Mouse (Mus musculus): ENCODE results near the gene Gm20388. TPM values are rescaled to one million over a fixed set of nuclear protein-coding genes. Genes with fewer than 3 reads are reported as not detected.

Gene Gm20388
- polyA plus RNA-seq, 1 experiment, result 0.36 TPM

- Histone ChIP-seq H3K4me3 (replicated peaks) (no peak overlapping the region), H3K9me3 (ENCODE audit: control insufficient read depth, low read length) (no peaks in the 10 kb centered on the region), H3K4me1 (ENCODE audit: control insufficient read depth) (peaks cover 80% of the 10 kb centered on the region), H3K27me3 (ENCODE audit: control insufficient read depth) (no peaks in the 10 kb centered on the region; the same call in 1 of the 2 replicates), H3K36me3 (ENCODE audit: control insufficient read depth) (peaks cover 9% of the 10 kb centered on the region)
- TF ChIP-seq GATA1 (IDR thresholded peaks at IDR 0.05; ENCODE audit: low read length) (no peak), TAL1 (IDR thresholded peaks at IDR 0.05; ENCODE audit: low read length) (no peak)
These were observed 467.7 kb downstream of the Gm20388 start for GRCm38 (mm10) chr8:120378306-120378705.

- no peaks in the 10 kb centered on the region; the same call in 1 of the 2 replicates for H3K27me3 ChIP-seq (ENCODE audit: control insufficient read depth)
- no peaks in the 10 kb centered on the region for H3K9me3 ChIP-seq (ENCODE audit: control insufficient read depth, low read length)
- peaks cover 80% of the 10 kb centered on the region for H3K4me1 ChIP-seq (ENCODE audit: control insufficient read depth)
- peaks cover 5% of the 10 kb centered on the region for H3K36me3 ChIP-seq (ENCODE audit: control insufficient read depth)
- TF ChIP-seq TAL1 (IDR thresholded peaks at IDR 0.05; ENCODE audit: low read length), result no peak
- no peak for TF ChIP-seq GATA1 (IDR thresholded peaks at IDR 0.05; ENCODE audit: low read length)
- no peak overlapping the region for H3K4me3 ChIP-seq (replicated peaks)
These were observed 468.4 kb downstream of the Gm20388 start for GRCm38 (mm10) chr8:120379015-120379414.

GRCm38 (mm10) chr8:120381865-120382264 is 471.2 kb downstream of the Gm20388 start:
- Histone ChIP-seq H3K27me3 (ENCODE audit: control insufficient read depth) (no peaks in the 10 kb centered on the region; the same call in 1 of the 2 replicates), H3K9me3 (ENCODE audit: control insufficient read depth, low read length) (peaks cover 5% of the 10 kb centered on the region), H3K36me3 (ENCODE audit: control insufficient read depth) (peaks cover 5% of the 10 kb centered on the region; the same call in 1 of the 2 replicates), H3K4me3 (replicated peaks) (no peak overlapping the region), H3K4me1 (ENCODE audit: control insufficient read depth) (peaks cover 71% of the 10 kb centered on the region)
- TF ChIP-seq GATA1 (IDR thresholded peaks at IDR 0.05; ENCODE audit: low read length), result no peak
- no peak for TF ChIP-seq TAL1 (IDR thresholded peaks at IDR 0.05; ENCODE audit: low read length)

- Histone ChIP-seq H3K27me3 (ENCODE audit: control insufficient read depth) (no peaks in the 10 kb centered on the region; the same call in 1 of the 2 replicates), H3K9me3 (ENCODE audit: control insufficient read depth, low read length) (peaks cover 5% of the 10 kb centered on the region), H3K4me3 (replicated peaks) (no peak overlapping the region), H3K4me1 (ENCODE audit: control insufficient read depth) (peaks cover 71% of the 10 kb centered on the region), H3K36me3 (ENCODE audit: control insufficient read depth) (peaks cover 5% of the 10 kb centered on the region; the same call in 1 of the 2 replicates)
- TF ChIP-seq GATA1 (IDR thresholded peaks at IDR 0.05; ENCODE audit: low read length), result no peak
- TF ChIP-seq TAL1 (IDR thresholded peaks at IDR 0.05; ENCODE audit: low read length), result no peak
These were observed 472.0 kb downstream of the Gm20388 start for GRCm38 (mm10) chr8:120382436-120383203.

- H3K36me3 ChIP-seq (ENCODE audit: control insufficient read depth), result peaks cover 5% of the 10 kb centered on the region; the same call in 1 of the 2 replicates
- peaks cover 69% of the 10 kb centered on the region for H3K4me1 ChIP-seq (ENCODE audit: control insufficient read depth)
- peaks cover 5% of the 10 kb centered on the region for H3K9me3 ChIP-seq (ENCODE audit: control insufficient read depth, low read length)
- no peak overlapping the region for H3K4me3 ChIP-seq (replicated peaks)
- H3K27me3 ChIP-seq (ENCODE audit: control insufficient read depth), result no peaks in the 10 kb centered on the region; the same call in 1 of the 2 replicates
- no peak for TF ChIP-seq TAL1 (IDR thresholded peaks at IDR 0.05; ENCODE audit: low read length)
These were observed 472.5 kb downstream of the Gm20388 start for GRCm38 (mm10) chr8:120383204-120383560.

- Histone ChIP-seq H3K9me3 (ENCODE audit: control insufficient read depth, low read length) (peaks cover 5% of the 10 kb centered on the region), H3K4me3 (replicated peaks) (no peak overlapping the region), H3K4me1 (ENCODE audit: control insufficient read depth) (peaks cover 66% of the 10 kb centered on the region), H3K27me3 (ENCODE audit: control insufficient read depth) (no peaks in the 10 kb centered on the region; the same call in 1 of the 2 replicates), H3K36me3 (ENCODE audit: control insufficient read depth) (peaks cover 5% of the 10 kb centered on the region; the same call in 1 of the 2 replicates)
- TF ChIP-seq TAL1 (IDR thresholded peaks at IDR 0.05; ENCODE audit: low read length), result no peak
- no peak for TF ChIP-seq GATA1 (IDR thresholded peaks at IDR 0.05; ENCODE audit: low read length)
These were observed 473.1 kb downstream of the Gm20388 start for GRCm38 (mm10) chr8:120383713-120384112.

GRCm38 (mm10) chr8:120384745-120385144 is 474.1 kb downstream of the Gm20388 start:
- H3K4me1 ChIP-seq (ENCODE audit: control insufficient read depth), result peaks cover 67% of the 10 kb centered on the region
- no peak overlapping the region for H3K4me3 ChIP-seq (replicated peaks)
- TF ChIP-seq TAL1 (IDR thresholded peaks at IDR 0.05; ENCODE audit: low read length), result no peak
- no peak for TF ChIP-seq GATA1 (IDR thresholded peaks at IDR 0.05; ENCODE audit: low read length)
- H3K27me3 ChIP-seq (ENCODE audit: control insufficient read depth), result no peaks in the 10 kb centered on the region; the same call in 1 of the 2 replicates
- H3K36me3 ChIP-seq (ENCODE audit: control insufficient read depth), result peaks cover 5% of the 10 kb centered on the region; the same call in 1 of the 2 replicates
- peaks cover 5% of the 10 kb centered on the region for H3K9me3 ChIP-seq (ENCODE audit: control insufficient read depth, low read length)

GRCm38 (mm10) chr8:120388246-120388645 is 477.6 kb downstream of the Gm20388 start:
- Histone ChIP-seq H3K4me1 (ENCODE audit: control insufficient read depth) (peaks cover 63% of the 10 kb centered on the region), H3K27me3 (ENCODE audit: control insufficient read depth) (no peaks in the 10 kb centered on the region; the same call in 1 of the 2 replicates), H3K4me3 (replicated peaks) (no peak overlapping the region), H3K36me3 (ENCODE audit: control insufficient read depth) (peaks cover 5% of the 10 kb centered on the region; the same call in 1 of the 2 replicates), H3K9me3 (ENCODE audit: control insufficient read depth, low read length) (peaks cover 5% of the 10 kb centered on the region)
- no peak for TF ChIP-seq TAL1 (IDR thresholded peaks at IDR 0.05; ENCODE audit: low read length)
- no peak for TF ChIP-seq GATA1 (IDR thresholded peaks at IDR 0.05; ENCODE audit: low read length)

GRCm38 (mm10) chr8:120390598-120390997 is 480.0 kb downstream of the Gm20388 start:
- peaks cover 58% of the 10 kb centered on the region for H3K4me1 ChIP-seq (ENCODE audit: control insufficient read depth)
- H3K27me3 ChIP-seq (ENCODE audit: control insufficient read depth), result no peaks in the 10 kb centered on the region
- H3K9me3 ChIP-seq (ENCODE audit: control insufficient read depth, low read length), result no peaks in the 10 kb centered on the region; the same call in 1 of the 2 replicates
- H3K4me3 ChIP-seq (replicated peaks), result no peak overlapping the region
- peaks cover 2% of the 10 kb centered on the region; the same call in 1 of the 2 replicates for H3K36me3 ChIP-seq (ENCODE audit: control insufficient read depth)
- TF ChIP-seq GATA1 (IDR thresholded peaks at IDR 0.05; ENCODE audit: low read length), result no peak
- no peak for TF ChIP-seq TAL1 (IDR thresholded peaks at IDR 0.05; ENCODE audit: low read length)

Measured in erythroblast, embryonic 14.5 days (primary cell).